Mouse (Mus musculus) liver, postnatal 0 days (tissue): ENCODE results near the gene Ntrk2.

ENCODE experiments used
- CTCF ChIP-seq: sonication (generic); IDR thresholded peaks from 2 replicates; pipeline ENCODE4 v1.5.1; 2016; ENCODE audit warnings: antibody characterized with exemption, low read depth
- EP300 ChIP-seq: IDR thresholded peaks from 2 replicates; pipeline ENCODE4 v1.6.1; 2016; ENCODE audit warnings: antibody characterized with exemption, low read depth, mild to moderate bottlenecking

GRCm38 (mm10) chr13:58920241-58920640 lies 113.9 kb downstream of the Ntrk2 start:
- no peak for TF ChIP-seq EP300
- no peak for TF ChIP-seq CTCF
